Comparison of ENCODE assay signal across 9 mouse cellular contexts in the genomic region with DNA sequence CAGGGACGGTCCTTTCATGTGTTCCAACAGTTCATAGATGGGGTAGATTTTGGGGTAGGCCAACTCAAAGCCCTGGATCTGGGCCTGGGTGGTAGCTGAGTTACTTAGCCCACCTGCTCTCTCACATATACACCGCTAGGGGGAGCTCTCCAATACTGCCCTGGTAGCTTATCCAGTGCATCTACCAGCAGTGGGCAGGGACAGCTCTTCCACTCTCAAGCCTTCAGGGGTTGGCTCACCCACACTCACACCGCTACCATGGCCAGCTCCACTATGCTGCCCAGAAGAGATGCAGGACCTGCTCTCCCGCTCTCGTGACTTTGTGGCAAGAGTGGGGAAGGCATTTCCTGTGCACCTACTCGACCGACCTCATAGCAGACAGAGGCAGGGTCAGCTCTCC. TPM values are rescaled to one million over a fixed set of nuclear protein-coding genes. Genes with fewer than 3 reads are reported as not detected.
DNase-seq lines count a peak whose midpoint lies in the region; ATAC-seq and TF ChIP-seq lines count a peak whose summit lies in the region.
"Had no signal": no experiment of that assay in that cellular context is flagged by ENCODE, and none has a peak within 500 bp of the region (broad histone marks: within the 10 kb centered on the region; RNA-seq: fewer than 3 reads in every experiment).

No protein-coding gene starts in this region.

- no peaks in the 10 kb centered on the region for H3K27me3 ChIP-seq in forebrain, postnatal 0 days (ENCODE audit: insufficient read depth, low read length)
- H3K27me3 ChIP-seq in forebrain, embryonic 12.5 days: no peaks in the 10 kb centered on the region
- H3K27me3 ChIP-seq in lung, embryonic 16.5 days (ENCODE audit: control insufficient read depth, insufficient read depth, low read depth, low read length): no peaks in the 10 kb centered on the region
- H3K27me3 ChIP-seq: limb, embryonic 13.5 days had no signal

- no peaks in the 10 kb centered on the region for H3K4me1 ChIP-seq in forebrain, postnatal 0 days (ENCODE audit: insufficient read depth)
- H3K4me1 ChIP-seq in forebrain, embryonic 12.5 days: no peaks in the 10 kb centered on the region
- H3K4me1 ChIP-seq in lung, embryonic 16.5 days (replicated peaks; ENCODE audit: control insufficient read depth, insufficient read depth, low read length): no peaks in the 10 kb centered on the region
- H3K4me1 ChIP-seq: limb, embryonic 13.5 days had no signal

- H3K4me3 ChIP-seq in forebrain, postnatal 0 days (ENCODE audit: low read depth, low read length): no peak overlapping the region
- no peak overlapping the region for H3K4me3 ChIP-seq in forebrain, embryonic 12.5 days (replicated peaks)
- no peak overlapping the region for H3K4me3 ChIP-seq in lung, embryonic 16.5 days (ENCODE audit: low read length)
- H3K4me3 ChIP-seq: limb, embryonic 13.5 days had no signal

- DNase-seq in forebrain, postnatal 0 days: no peak
- no peak for DNase-seq in lung, postnatal 4 days
- peak; percentile 27 for DNase-seq in adrenal gland, postnatal 14 days
- no peak for DNase-seq in gastrocnemius, postnatal 10 days
- no peak for DNase-seq in ovary, postnatal 14 days (ENCODE audit: low spot score)

- no peak overlapping the region for H3K9ac ChIP-seq in forebrain, postnatal 0 days
- H3K9ac ChIP-seq in forebrain, embryonic 12.5 days: no peak overlapping the region
- H3K9ac ChIP-seq in lung, embryonic 16.5 days (ENCODE audit: low read length): no peak overlapping the region
- H3K9ac ChIP-seq: limb, embryonic 13.5 days had no signal

- no peaks in the 10 kb centered on the region for H3K9me3 ChIP-seq in forebrain, postnatal 0 days (ENCODE audit: low read length)
- no peaks in the 10 kb centered on the region for H3K9me3 ChIP-seq in forebrain, embryonic 12.5 days
- H3K9me3 ChIP-seq in lung, embryonic 16.5 days (ENCODE audit: control insufficient read depth, low read length): no peaks in the 10 kb centered on the region
- H3K9me3 ChIP-seq: limb, embryonic 13.5 days had no signal

- no peak for ATAC-seq in forebrain, postnatal 0 days
- no peak for ATAC-seq in forebrain, embryonic 12.5 days (ENCODE audit: low FRiP score)
- ATAC-seq in lung, embryonic 16.5 days (ENCODE audit: low read depth): peak; percentile 36; the same call in 1 of the 2 replicates
- peak; percentile 57 for ATAC-seq in megakaryocyte progenitor cell, adult 5-6 weeks (replicated peaks; ENCODE audit: poor library complexity)

- no peak overlapping the region for H3K27ac ChIP-seq in forebrain, postnatal 0 days (ENCODE audit: low read depth, low read length)
- H3K27ac ChIP-seq in forebrain, embryonic 12.5 days: no peak overlapping the region
- H3K27ac ChIP-seq in lung, embryonic 16.5 days (ENCODE audit: low read length): no peak overlapping the region
- H3K27ac ChIP-seq: limb, embryonic 13.5 days had no signal

- peak; percentile 45 for TF ChIP-seq CTCF in forebrain, postnatal 0 days (IDR thresholded peaks at IDR 0.05; ENCODE audit: low read depth)

- 59% methylated on average over 7 of the region's 7 CpGs for WGBS in forebrain, postnatal 0 days
- 58% methylated on average over 7 of the region's 7 CpGs for WGBS in forebrain, embryonic 12.5 days
- whole genome bisulfite sequencing in lung, embryonic 16.5 days: 40% methylated on average over 7 of the region's 7 CpGs

- no peaks in the 10 kb centered on the region for H3K36me3 ChIP-seq in forebrain, postnatal 0 days (ENCODE audit: insufficient read depth)
- no peaks in the 10 kb centered on the region for H3K36me3 ChIP-seq in forebrain, embryonic 12.5 days (replicated peaks)
- no peaks in the 10 kb centered on the region for H3K36me3 ChIP-seq in lung, embryonic 16.5 days (ENCODE audit: control insufficient read depth, insufficient read depth, low read length)
- H3K36me3 ChIP-seq: limb, embryonic 13.5 days had no signal

- H3K4me2 ChIP-seq in forebrain, postnatal 0 days (ENCODE audit: low read depth): no peak overlapping the region
- H3K4me2 ChIP-seq in forebrain, embryonic 12.5 days: no peak overlapping the region
- no peak overlapping the region for H3K4me2 ChIP-seq in lung, embryonic 16.5 days (ENCODE audit: low read depth, low read length)
- H3K4me2 ChIP-seq: limb, embryonic 13.5 days had no signal

RNA-seq across cellular contexts. Expression of a gene that starts 24.3 kb away (rescaled TPM):
- 87.9 and 133 TPM in 2 replicates for total RNA-seq in forebrain, postnatal 0 days (2014; rRNA removed)
- polyA plus RNA-seq in forebrain, postnatal 0 days (2015; fragmentation: Nextera tagmentation; extraction: Ambion mirVana): 12.1 and 25.1 TPM in 2 replicates
- 14.6 and 15.5 TPM in 2 replicates for polyA plus RNA-seq in forebrain, embryonic 12.5 days (2016; fragmentation: Nextera tagmentation; extraction: Ambion mirVana)
- polyA plus RNA-seq in lung, embryonic 16.5 days (2015; fragmentation: Nextera tagmentation; extraction: Ambion mirVana): 0.14 and 0.18 TPM in 2 replicates
- 14.8 and 16.3 TPM in 2 replicates for total RNA-seq in adrenal gland, postnatal 14 days (2021)
- not detected in 2 replicates for total RNA-seq in megakaryocyte progenitor cell, adult 5-6 weeks (2015)
- not detected in 2 replicates for total RNA-seq in megakaryocyte progenitor cell, adult 5-6 weeks (2017)
- total RNA-seq in gastrocnemius, postnatal 10 days (2021): 1 to 10 TPM; 3.9 to 5.3 TPM

RNA-seq across cellular contexts. Expression of a gene that starts 38.0 kb away (rescaled TPM):
- 65.3 and 180 TPM in 2 replicates for total RNA-seq in forebrain, postnatal 0 days (2014; rRNA removed)
- 183 and 258 TPM in 2 replicates for polyA plus RNA-seq in forebrain, postnatal 0 days (2015; fragmentation: Nextera tagmentation; extraction: Ambion mirVana)
- polyA plus RNA-seq in forebrain, embryonic 12.5 days (2016; fragmentation: Nextera tagmentation; extraction: Ambion mirVana): 258 and 263 TPM in 2 replicates
- 167 and 169 TPM in 2 replicates for polyA plus RNA-seq in lung, embryonic 16.5 days (2015; fragmentation: Nextera tagmentation; extraction: Ambion mirVana)
- 79.0 and 91.7 TPM in 2 replicates for total RNA-seq in adrenal gland, postnatal 14 days (2021)
- total RNA-seq in megakaryocyte progenitor cell, adult 5-6 weeks (2015): 109 and 141 TPM in 2 replicates
- total RNA-seq in megakaryocyte progenitor cell, adult 5-6 weeks (2017): 41.1 and 47.7 TPM in 2 replicates
- 10 to 100 TPM; 57.4 to 61.1 TPM for total RNA-seq in gastrocnemius, postnatal 10 days (2021)

Comparison
In these comparisons a context has a peak if more than half of its experiments do, and no peak if none do; other contexts are left out.
1. ATAC-seq: peak in lung, embryonic 16.5 days (single experiment) and megakaryocyte progenitor cell, adult 5-6 weeks (single experiment); none in forebrain, postnatal 0 days (single experiment) and forebrain, embryonic 12.5 days (single experiment).
2. RNA of a gene that starts 24.3 kb away (total RNA-seq): 87.9 to 133 TPM in forebrain, postnatal 0 days, 14.8 to 16.3 TPM in adrenal gland, postnatal 14 days and 3.9 to 5.3 TPM in gastrocnemius, postnatal 10 days; not detected in megakaryocyte progenitor cell, adult 5-6 weeks; every median in the first group is over 4 times any median in the second.